Mouse (Mus musculus) midbrain, embryonic 16.5 days (tissue): ENCODE results near the gene Cd163l1. TPM values are rescaled to one million over a fixed set of nuclear protein-coding genes. Genes with fewer than 3 reads are reported as not detected.

Source experiments
- ATAC-seq: fragments of 200-750 bp; cut with Nextera tagmentation; 2 replicates; pipeline ENCODE4 v1.8.0; 2017; ENCODE audit warnings: moderate TSS enrichment
- H3K27ac ChIP-seq: fragments of 300-500 bp; sonication (generic); 2 replicates; pipeline ENCODE4 v1.5.1; 2014; ENCODE audit warnings: mild to moderate bottlenecking, low read length, mixed read lengths
- H3K27me3 ChIP-seq: fragments of 300-500 bp; sonication (generic); 2 replicates; pipeline ENCODE4 v1.6.1; 2014; ENCODE audit warnings: low read depth, low read length, mixed read lengths; ENCODE audit not compliant: control insufficient read depth, insufficient read depth
- H3K36me3 ChIP-seq: fragments of 300-500 bp; sonication (generic); 2 replicates; pipeline ENCODE4 v1.6.1; 2014; ENCODE audit warnings: mild to moderate bottlenecking, low read length, moderate library complexity, mixed read lengths; ENCODE audit not compliant: control insufficient read depth, insufficient read depth
- H3K4me1 ChIP-seq: fragments of 300-500 bp; sonication (generic); 2 replicates; pipeline ENCODE4 v1.6.1; 2014; ENCODE audit warnings: mild to moderate bottlenecking, low read length, mixed read lengths; ENCODE audit not compliant: control insufficient read depth, insufficient read depth
- H3K4me2 ChIP-seq: fragments of 300-500 bp; sonication (generic); 2 replicates; pipeline ENCODE4 v1.6.1; 2014; ENCODE audit warnings: mild to moderate bottlenecking, low read length, mixed read lengths
- H3K4me3 ChIP-seq: fragments of 300-500 bp; sonication (generic); 2 replicates; pipeline ENCODE4 v1.5.1; 2014; ENCODE audit warnings: low read depth, mild to moderate bottlenecking, low read length, moderate library complexity, mixed read lengths
- H3K9ac ChIP-seq: fragments of 300-500 bp; sonication (generic); 2 replicates; pipeline ENCODE4 v1.6.1; 2014; ENCODE audit warnings: low read depth, low read length, mixed read lengths
- H3K9me3 ChIP-seq: fragments of 300-500 bp; sonication (generic); replicated peaks from 2 replicates; pipeline ENCODE4 v1.6.1; 2014; ENCODE audit warnings: mild to moderate bottlenecking, low read length, mixed read lengths; ENCODE audit not compliant: control insufficient read depth, poor library complexity, severe bottlenecking
- WGBS: fragments of 180-500 bp; shearing (Covaris S2); extraction: QIAGEN DNeasy Blood & Tissue Kit; methylation state at CpG from one replicate; pipeline ENCODE4 v1.1.7; 2014; 5-methylcytosine and 5-hydroxymethylcytosine counted together
- polyA plus RNA-seq: library from polyadenylated mRNA; unstranded; fragments of >200 nt; fragmentation: Nextera tagmentation; extraction: Ambion mirVana; gene quantifications from 2 replicates; pipeline ENCODE4 v1.2.1, GENCODE M21; 2015

Gene Cd163l1
- polyA plus RNA-seq, 1 experiment from 2014 or later, result not detected

DNA sequence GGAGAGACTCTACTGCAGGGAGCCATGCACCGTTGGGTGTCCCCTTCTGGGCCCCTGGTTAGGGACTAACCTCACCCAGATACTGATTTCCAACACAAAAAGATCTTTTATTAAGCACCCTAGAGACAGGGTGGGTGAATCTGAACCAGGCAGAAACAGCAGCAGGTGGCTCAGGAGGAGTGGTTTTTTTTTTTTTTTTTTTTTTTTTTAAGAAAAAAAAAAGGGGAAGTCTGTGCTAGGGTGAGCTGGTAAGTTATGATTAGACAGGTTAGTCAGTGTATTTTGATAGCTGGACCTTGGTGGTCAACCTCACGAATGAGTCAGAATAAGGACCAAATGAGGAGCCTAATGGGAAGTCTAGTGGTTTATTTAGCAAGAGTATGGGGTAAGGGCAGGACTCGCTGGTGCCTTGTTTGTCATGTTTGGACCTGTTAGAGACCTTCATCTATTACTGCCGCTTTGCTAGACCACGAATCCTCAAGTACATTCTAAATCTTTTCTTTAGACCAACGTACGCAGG, 35.8 kb downstream of the Cd163l1 start:
- Histone ChIP-seq H3K9ac (no peak overlapping the region), H3K27ac (no peak overlapping the region), H3K36me3 (no peaks in the 10 kb centered on the region), H3K4me3 (no peak overlapping the region), H3K27me3 (no peaks in the 10 kb centered on the region), H3K4me2 (no peak overlapping the region), H3K4me1 (no peaks in the 10 kb centered on the region), H3K9me3 (no peaks in the 10 kb centered on the region)
- no peak for ATAC-seq
- 85% methylated on average over 7 of the region's 7 CpGs for WGBS

Other genes starting within 250 kb of the Cd163l1 start
- 0.95 and 1.0 TPM in 2 replicates for gene 6430531B16Rik, start 239.5 kb upstream of the Cd163l1 start, polyA plus RNA-seq
- gene Adam8, start 225.7 kb upstream of the Cd163l1 start, polyA plus RNA-seq, result 3.0 and 3.9 TPM in 2 replicates
- 55.9 and 56.5 TPM in 2 replicates for gene Zfp511, start 181.9 kb upstream of the Cd163l1 start, polyA plus RNA-seq
- gene Tubgcp2, start 181.6 kb upstream of the Cd163l1 start, polyA plus RNA-seq, result 58.0 and 61.0 TPM in 2 replicates
- 0.45 and 0.55 TPM in 2 replicates for gene Msx3, start 169.2 kb upstream of the Cd163l1 start, polyA plus RNA-seq
- gene Caly, start 135.7 kb upstream of the Cd163l1 start, polyA plus RNA-seq, result 299 and 401 TPM in 2 replicates
- gene Prap1, start 124.9 kb upstream of the Cd163l1 start, polyA plus RNA-seq, result not detected in 2 replicates
- 32.2 and 33.3 TPM in 2 replicates for gene Fuom, start 115.8 kb upstream of the Cd163l1 start, polyA plus RNA-seq
- gene Paox, start 102.5 kb upstream of the Cd163l1 start, polyA plus RNA-seq, result 6.7 and 8.3 TPM in 2 replicates
- gene Echs1, start 101.8 kb upstream of the Cd163l1 start, polyA plus RNA-seq, result 111 TPM in 2 replicates
- 26.7 and 32.6 TPM in 2 replicates for gene Mtg1, start 80.7 kb upstream of the Cd163l1 start, polyA plus RNA-seq
- gene Sprn, start 63.4 kb upstream of the Cd163l1 start, polyA plus RNA-seq, result 26.7 and 29.2 TPM in 2 replicates
- gene Olfr522, start 53.5 kb upstream of the Cd163l1 start, polyA plus RNA-seq, result not detected in 2 replicates
- not detected in 2 replicates for gene Olfr523, start 45.0 kb upstream of the Cd163l1 start, polyA plus RNA-seq
- not detected in 2 replicates for gene Olfr524, start 12.3 kb upstream of the Cd163l1 start, polyA plus RNA-seq
- not detected in 2 replicates for gene 5830411N06Rik, start 29.0 kb downstream of the Cd163l1 start, polyA plus RNA-seq
- gene Olfr525, start 102.6 kb downstream of the Cd163l1 start, polyA plus RNA-seq, result not detected in 2 replicates
- not detected in 2 replicates for gene Olfr527, start 115.8 kb downstream of the Cd163l1 start, polyA plus RNA-seq
- not detected in 2 replicates for gene Olfr60, start 143.4 kb downstream of the Cd163l1 start, polyA plus RNA-seq
- not detected in 2 replicates for gene Olfr530, start 158.1 kb downstream of the Cd163l1 start, polyA plus RNA-seq
- not detected in 2 replicates for gene Olfr531, start 184.7 kb downstream of the Cd163l1 start, polyA plus RNA-seq
- gene Olfr532, start 203.4 kb downstream of the Cd163l1 start, polyA plus RNA-seq, result not detected in 2 replicates
- gene Olfr533, start 245.1 kb downstream of the Cd163l1 start, polyA plus RNA-seq, result not detected in 2 replicates